In genomic region chr17:30837031-30837430, GRCm38 (mm10) we compare ENCODE assay signal across 21 mouse cellular contexts.
A peak's percentile ranks its signal among the peaks of the same experiment; 100 is the strongest.
DNase-seq lines count a peak whose midpoint lies in the region; ATAC-seq and TF ChIP-seq lines count a peak whose summit lies in the region.
"Had no signal": no experiment of that assay in that cellular context is flagged by ENCODE, and none has a peak within 500 bp of the region (broad histone marks: within the 10 kb centered on the region; RNA-seq: fewer than 3 reads in every experiment).

No protein-coding gene starts in this region.

- H3K27me3 ChIP-seq in hindbrain, embryonic 10.5 days (ENCODE audit: insufficient read depth, poor library complexity, severe bottlenecking), result no peaks in the 10 kb centered on the region
- H3K27me3 ChIP-seq in hindbrain, embryonic 13.5 days, result no peaks in the 10 kb centered on the region
- H3K27me3 ChIP-seq in midbrain, embryonic 10.5 days (ENCODE audit: low read depth, poor library complexity, severe bottlenecking), result no peaks in the 10 kb centered on the region
- H3K27me3 ChIP-seq in midbrain, embryonic 13.5 days, result no peaks in the 10 kb centered on the region
- H3K27me3 ChIP-seq in MEL (ENCODE audit: control insufficient read depth in 1 of 2, insufficient read depth in 2 of 2, low read length in 2 of 2), result no peaks in the 10 kb centered on the region
- H3K27me3 ChIP-seq in limb, embryonic 10.5 days (ENCODE audit: low read depth, poor library complexity, severe bottlenecking), result no peaks in the 10 kb centered on the region
- H3K27me3 ChIP-seq: CH12.LX had no signal

- DNase-seq in hindbrain, embryonic 10.5 days (ENCODE audit: low spot score), result no peak
- DNase-seq in midbrain, embryonic 10.5 days (ENCODE audit: low spot score), result no peak
- DNase-seq in MEL (ENCODE audit: low read depth, low spot score), result peak; percentile 27
- DNase-seq in limb, embryonic 10.5 days (ENCODE audit: low spot score), result no peak
- DNase-seq: adrenal gland, adult 2 months; adrenal gland, adult 8-10 months; adrenal gland, postnatal 10 days; adrenal gland, postnatal 14 days; adrenal gland, postnatal 25 days; adrenal gland, postnatal 36 days; B cell, adult 2 months; cerebellum, adult 11 months; cerebellum, adult 11-12 months; cerebellum, adult 18-20 months; cerebellum, adult 2 months had no signal

- no peak overlapping the region for H3K9ac ChIP-seq in hindbrain, embryonic 13.5 days
- no peak overlapping the region for H3K9ac ChIP-seq in midbrain, embryonic 13.5 days (replicated peaks)
- H3K9ac ChIP-seq in MEL (ENCODE audit: control insufficient read depth, low read depth, low read length, poor library complexity, severe bottlenecking), result no peak overlapping the region

- 85% methylated on average over 1 of the region's 1 CpGs for WGBS in hindbrain, embryonic 10.5 days
- WGBS in hindbrain, embryonic 13.5 days, result 93% methylated on average over 1 of the region's 1 CpGs
- WGBS in midbrain, embryonic 10.5 days, result 94% methylated on average over 1 of the region's 1 CpGs
- 95% methylated on average over 1 of the region's 1 CpGs for WGBS in midbrain, embryonic 13.5 days
- 73% methylated on average over 1 of the region's 1 CpGs for WGBS in limb, embryonic 10.5 days

- no peak for TF ChIP-seq POLR2A in MEL (IDR thresholded peaks at IDR 0.05; ENCODE audit: control insufficient read depth in 1 of 2, insufficient read depth in 1 of 2, low read depth in 1 of 2, low read length in 2 of 2, poor library complexity in 1 of 2)

- no peak overlapping the region for H3K4me2 ChIP-seq in hindbrain, embryonic 13.5 days
- H3K4me2 ChIP-seq in midbrain, embryonic 13.5 days (replicated peaks), result no peak overlapping the region

- TF ChIP-seq RAD21 in MEL (IDR thresholded peaks at IDR 0.05; ENCODE audit: low read depth, low read length), result no peak

- H3K36me3 ChIP-seq in hindbrain, embryonic 10.5 days, result no peaks in the 10 kb centered on the region
- H3K36me3 ChIP-seq in hindbrain, embryonic 13.5 days, result no peaks in the 10 kb centered on the region
- no peaks in the 10 kb centered on the region for H3K36me3 ChIP-seq in midbrain, embryonic 10.5 days
- no peaks in the 10 kb centered on the region for H3K36me3 ChIP-seq in midbrain, embryonic 13.5 days
- peaks cover 0 to 10% of the 10 kb centered on the region in 2 experiments; a peak in 2 of 4 replicates for H3K36me3 ChIP-seq in MEL (ENCODE audit: control insufficient read depth in 1 of 2, insufficient read depth in 2 of 2, low read length in 2 of 2)
- no peaks in the 10 kb centered on the region for H3K36me3 ChIP-seq in limb, embryonic 10.5 days

- no peak overlapping the region for H3K4me3 ChIP-seq in hindbrain, embryonic 10.5 days
- H3K4me3 ChIP-seq in hindbrain, embryonic 13.5 days, result no peak overlapping the region
- no peak overlapping the region for H3K4me3 ChIP-seq in midbrain, embryonic 10.5 days
- H3K4me3 ChIP-seq in midbrain, embryonic 13.5 days (replicated peaks), result no peak overlapping the region
- H3K4me3 ChIP-seq in MEL (ENCODE audit: control insufficient read depth in 1 of 2, insufficient read depth in 1 of 2, low read depth in 2 of 2, low read length in 2 of 2), result no peak overlapping the region
- no peak overlapping the region for H3K4me3 ChIP-seq in limb, embryonic 10.5 days

- no peaks in the 10 kb centered on the region for H3K79me2 ChIP-seq in MEL (ENCODE audit: control insufficient read depth, insufficient read depth, low read length, poor library complexity)

- no peaks in the 10 kb centered on the region; the same call in 1 of the 2 replicates for H3K9me3 ChIP-seq in hindbrain, embryonic 10.5 days
- H3K9me3 ChIP-seq in hindbrain, embryonic 13.5 days, result peaks cover 5% of the 10 kb centered on the region; the same call in 1 of the 2 replicates
- H3K9me3 ChIP-seq in midbrain, embryonic 10.5 days (replicated peaks), result no peaks in the 10 kb centered on the region
- no peaks in the 10 kb centered on the region; the same call in 1 of the 2 replicates for H3K9me3 ChIP-seq in midbrain, embryonic 13.5 days
- no peaks in the 10 kb centered on the region for H3K9me3 ChIP-seq in MEL (replicated peaks; ENCODE audit: insufficient read depth, low read length)
- H3K9me3 ChIP-seq in limb, embryonic 10.5 days (replicated peaks), result no peaks in the 10 kb centered on the region

- no peak for ATAC-seq in hindbrain, embryonic 13.5 days (ENCODE audit: low FRiP score)
- ATAC-seq in midbrain, embryonic 13.5 days, result no peak
- ATAC-seq: activated CD4-positive, CD25-positive, alpha-beta regulatory T cell, adult 4 months; CD4-positive, CD25-positive, alpha-beta regulatory T cell, adult 4 months; Patski had no signal

- 0 out of 2 replicates have a peak overlapping the region, but pooled peaks have one; percentile 24 for H3K27ac ChIP-seq in hindbrain, embryonic 10.5 days
- no peak overlapping the region for H3K27ac ChIP-seq in hindbrain, embryonic 13.5 days
- H3K27ac ChIP-seq in midbrain, embryonic 10.5 days (replicated peaks), result 0 out of 2 replicates have a peak overlapping the region, but pooled peaks have one; percentile 18
- no peak overlapping the region for H3K27ac ChIP-seq in midbrain, embryonic 13.5 days
- no peak overlapping the region for H3K27ac ChIP-seq in MEL (ENCODE audit: control insufficient read depth, low read depth, low read length)
- no peak overlapping the region for H3K27ac ChIP-seq in limb, embryonic 10.5 days

- peaks cover 13% of the 10 kb centered on the region for H3K4me1 ChIP-seq in hindbrain, embryonic 10.5 days (replicated peaks)
- H3K4me1 ChIP-seq in hindbrain, embryonic 13.5 days (replicated peaks), result peaks cover 10% of the 10 kb centered on the region
- peaks cover 15% of the 10 kb centered on the region for H3K4me1 ChIP-seq in midbrain, embryonic 10.5 days
- H3K4me1 ChIP-seq in midbrain, embryonic 13.5 days (replicated peaks), result peaks cover 13% of the 10 kb centered on the region
- peaks cover 2 to 7% of the 10 kb centered on the region in 2 experiments; a peak in 3 of 4 replicates for H3K4me1 ChIP-seq in MEL (ENCODE audit: control insufficient read depth in 1 of 2, insufficient read depth in 2 of 2, low read length in 2 of 2)
- H3K4me1 ChIP-seq in limb, embryonic 10.5 days, result no peaks in the 10 kb centered on the region

- no peak for TF ChIP-seq CTCF in MEL (IDR thresholded peaks at IDR 0.05 in 2 of 3, conservative IDR thresholded peaks at IDR 0.05 in 1 of 3; ENCODE audit: control insufficient read depth in 1 of 3, insufficient read depth in 1 of 3, low read depth in 2 of 3, low read length in 3 of 3, poor library complexity in 1 of 3, severe bottlenecking in 1 of 3)

- TF ChIP-seq EP300 in MEL (IDR thresholded peaks at IDR 0.05; ENCODE audit: low read depth in 1 of 2, low read length in 2 of 2), result no peak

TF ChIP-seq in MEL, 35 proteins besides CTCF, POLR2A, EP300 and RAD21:
- TF ChIP-seq SIN3A (IDR thresholded peaks at IDR 0.05; ENCODE audit: low read length), result no peak
- TF ChIP-seq ETS1 (IDR thresholded peaks at IDR 0.05; ENCODE audit: low read depth, low read length), result peak; percentile 91
TF ChIP-seq in MEL: peak in this region for 1.

Comparison
In these comparisons a context has a peak if more than half of its experiments do, and no peak if none do; other contexts are left out.
1. H3K27ac ChIP-seq: peak in hindbrain, embryonic 10.5 days (single experiment) and midbrain, embryonic 10.5 days (single experiment); none in hindbrain, embryonic 13.5 days (single experiment), midbrain, embryonic 13.5 days (single experiment), MEL (single experiment) and limb, embryonic 10.5 days (single experiment).